Mouse (Mus musculus) kidney, adult 18-20 months (tissue): ENCODE results near the gene Zfp663.

Experiments
- DNase-seq: peaks from one replicate; pipeline ENCODE4 v3.0.0; 2021

Zfp663 gene

GRCm38 (mm10) chr2:165368496-165368895 lies at the start of gene Zfp663:
TSS of gene Zfp663 (minus strand) at chr2:165368729.
- DNase-seq: no peak

- peak; percentile 63 for DNase-seq
These were observed 48.8 kb upstream of the Zfp663 start for GRCm38 (mm10) chr2:165417291-165417690.

- DNase-seq: no peak
These were observed 47.3 kb upstream of the Zfp663 start for GRCm38 (mm10) chr2:165415795-165416194.

GRCm38 (mm10) chr2:165415141-165415721 lies 46.7 kb upstream of the Zfp663 start:
- DNase-seq: no peak

GRCm38 (mm10) chr2:165414321-165414720 lies 45.8 kb upstream of the Zfp663 start:
- DNase-seq: no peak

GRCm38 (mm10) chr2:165413884-165414283 lies 45.4 kb upstream of the Zfp663 start:
- no peak for DNase-seq

- peak; percentile 71 for DNase-seq
These were observed 39.3 kb upstream of the Zfp663 start for GRCm38 (mm10) chr2:165407700-165408301.

- no peak for DNase-seq
These were observed 36.8 kb upstream of the Zfp663 start for GRCm38 (mm10) chr2:165405351-165405750.

GRCm38 (mm10) chr2:165404951-165405350 lies 36.4 kb upstream of the Zfp663 start:
- DNase-seq: no peak

- no peak for DNase-seq
These were observed 29.7 kb upstream of the Zfp663 start for GRCm38 (mm10) chr2:165398164-165398785.

GRCm38 (mm10) chr2:165397502-165398163 lies 29.1 kb upstream of the Zfp663 start:
- DNase-seq: no peak

- no peak for DNase-seq
These were observed 28.4 kb upstream of the Zfp663 start for GRCm38 (mm10) chr2:165396831-165397501.

- DNase-seq: no peak
These were observed 23.6 kb upstream of the Zfp663 start for GRCm38 (mm10) chr2:165392156-165392555.

GRCm38 (mm10) chr2:165391561-165391960 lies 23.0 kb upstream of the Zfp663 start:
- DNase-seq: peak; percentile 21

GRCm38 (mm10) chr2:165389299-165389952 lies 20.9 kb upstream of the Zfp663 start:
- DNase-seq: no peak

GRCm38 (mm10) chr2:165387844-165388495 lies 19.4 kb upstream of the Zfp663 start, which contains the start of gene Zfp334:
TSS of gene Zfp334 (minus strand) at chr2:165388259.
- DNase-seq: peak; percentile 94

GRCm38 (mm10) chr2:165387370-165387769 lies 18.8 kb upstream of the Zfp663 start:
- no peak for DNase-seq

GRCm38 (mm10) chr2:165380050-165380449 lies 11.5 kb upstream of the Zfp663 start:
- no peak for DNase-seq

- DNase-seq: no peak
These were observed 7.5 kb upstream of the Zfp663 start for GRCm38 (mm10) chr2:165376001-165376400.

GRCm38 (mm10) chr2:165375478-165375877 lies 6.9 kb upstream of the Zfp663 start:
- no peak for DNase-seq

- no peak for DNase-seq
These were observed 2.5 kb upstream of the Zfp663 start for GRCm38 (mm10) chr2:165371066-165371465.

- DNase-seq: no peak
These were observed 1.8 kb upstream of the Zfp663 start for GRCm38 (mm10) chr2:165370348-165370747.
